Mouse (Mus musculus): ENCODE data around the gene Fbxo36. TPM values are rescaled to one million over a fixed set of nuclear protein-coding genes. Genes with fewer than 3 reads are reported as not detected.

Gene Fbxo36
- polyA plus RNA-seq, 1 experiment from 2014 or later: 9.4 TPM

DNA sequence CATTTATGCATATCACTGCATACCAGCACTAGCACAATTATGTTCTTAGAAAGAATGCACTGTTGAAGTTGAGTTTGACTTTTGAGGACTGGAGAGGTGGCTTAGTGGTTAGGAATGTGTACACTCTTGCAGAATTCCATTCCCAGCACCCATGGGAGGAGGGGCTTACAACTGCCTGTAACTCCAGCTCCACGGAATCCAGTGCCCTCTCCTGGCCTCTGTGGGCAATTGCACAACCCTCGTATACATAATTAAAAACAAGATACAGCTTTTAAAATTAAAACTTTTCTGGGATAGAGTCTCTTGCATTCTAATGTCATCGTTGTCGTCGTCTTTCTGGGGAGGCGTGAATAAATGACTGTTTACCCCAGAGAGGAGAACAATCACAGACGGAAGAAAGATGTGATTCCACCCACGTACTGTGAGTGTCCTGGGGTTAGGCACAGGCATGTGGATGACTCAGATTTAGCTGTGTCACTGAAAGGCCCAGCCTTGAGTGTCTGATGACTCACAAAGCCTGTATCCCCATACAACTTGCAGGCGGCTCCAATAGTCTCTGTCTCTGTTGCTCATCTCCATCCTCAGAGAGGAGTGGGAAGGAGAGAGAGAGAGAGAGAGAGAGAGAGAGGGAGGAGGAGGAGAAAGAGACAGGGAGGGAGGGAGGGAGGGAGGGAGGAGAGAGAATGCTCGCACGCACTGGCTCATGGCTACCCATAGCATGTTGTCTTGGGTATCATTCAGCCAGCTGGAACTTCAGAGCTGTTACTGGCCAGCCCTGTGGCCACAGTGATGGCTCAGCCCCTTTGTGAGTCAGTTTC is 41.8 kb downstream of the Fbxo36 start:
- Histone ChIP-seq H3K27me3 (ENCODE audit: insufficient read depth, low read length) (no peaks in the 10 kb centered on the region), H3K9ac (no peak overlapping the region), H3K9me3 (ENCODE audit: low read depth, low read length) (no peaks in the 10 kb centered on the region), H3K4me1 (ENCODE audit: insufficient read depth) (no peaks in the 10 kb centered on the region), H3K27ac (ENCODE audit: low read depth) (no peak overlapping the region), H3K36me3 (ENCODE audit: insufficient read depth) (no peaks in the 10 kb centered on the region), H3K4me2 (no peak overlapping the region), H3K4me3 (ENCODE audit: low read depth, low read length) (no peak overlapping the region)
- DNase-seq (no peak), ATAC-seq (ENCODE audit: insufficient read depth) (no peak)
- TF ChIP-seq CTCF (IDR thresholded peaks at IDR 0.05; ENCODE audit: low read depth): 0 out of 2 replicates have a peak, but pooled peaks have one; percentile 5
- 72% methylated on average over 11 of the region's 11 CpGs for WGBS

DNA sequence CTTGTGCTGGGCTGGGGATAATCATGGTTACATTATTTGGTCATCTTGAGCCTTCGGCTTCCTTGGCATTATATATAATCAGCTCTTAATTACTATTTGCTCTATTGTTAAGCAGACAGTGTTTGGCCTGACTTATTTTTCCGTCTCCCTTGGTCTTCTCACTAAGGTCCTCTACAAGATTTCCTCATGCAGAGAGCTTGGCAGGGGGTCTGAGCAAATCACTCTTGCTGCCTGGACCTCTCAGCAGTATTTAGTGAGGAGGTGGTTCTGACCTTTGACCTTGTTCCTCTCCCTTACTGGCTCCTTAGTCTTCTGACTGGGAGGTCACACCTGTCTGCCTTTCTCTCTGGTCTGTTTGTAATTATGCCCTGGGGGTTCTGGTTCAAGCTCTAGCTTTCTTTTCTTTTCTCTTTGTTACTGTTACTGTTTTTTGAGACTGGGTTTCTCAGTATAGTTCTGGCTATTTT is 42.5 kb downstream of the Fbxo36 start:
- Histone ChIP-seq H3K4me1 (ENCODE audit: insufficient read depth) (no peaks in the 10 kb centered on the region), H3K27ac (ENCODE audit: low read depth) (no peak overlapping the region), H3K27me3 (ENCODE audit: insufficient read depth, low read length) (no peaks in the 10 kb centered on the region), H3K4me3 (ENCODE audit: low read depth, low read length) (no peak overlapping the region), H3K36me3 (ENCODE audit: insufficient read depth) (no peaks in the 10 kb centered on the region), H3K9me3 (ENCODE audit: low read depth, low read length) (no peaks in the 10 kb centered on the region), H3K4me2 (no peak overlapping the region), H3K9ac (no peak overlapping the region)
- ATAC-seq (ENCODE audit: insufficient read depth) (no peak), DNase-seq (no peak)
- TF ChIP-seq CTCF (IDR thresholded peaks at IDR 0.05; ENCODE audit: low read depth): no peak
- 71% methylated on average over 2 of the region's 2 CpGs for WGBS

DNA sequence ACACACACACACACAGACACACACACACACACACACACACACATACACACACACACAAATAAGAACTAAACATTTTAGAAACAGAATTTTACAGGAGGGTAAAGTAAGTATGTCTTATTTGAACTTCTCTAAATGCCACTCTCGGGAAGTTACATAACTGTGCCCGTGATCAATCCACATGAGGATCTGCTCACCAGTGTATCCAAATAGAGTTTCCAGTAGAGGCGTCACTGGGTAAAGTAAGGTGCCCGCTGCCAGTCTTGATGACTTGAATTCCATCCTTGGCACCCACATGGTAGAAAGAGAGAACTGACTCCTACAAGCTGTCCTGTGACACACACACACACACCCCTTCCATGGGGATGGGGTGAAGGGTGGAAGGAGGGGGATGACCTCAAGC is 43.3 kb downstream of the Fbxo36 start:
- no peaks in the 10 kb centered on the region for H3K4me1 ChIP-seq (ENCODE audit: insufficient read depth)
- TF ChIP-seq CTCF (IDR thresholded peaks at IDR 0.05; ENCODE audit: low read depth): no peak
- no peaks in the 10 kb centered on the region for H3K36me3 ChIP-seq (ENCODE audit: insufficient read depth)
- no peak overlapping the region for H3K27ac ChIP-seq (ENCODE audit: low read depth)
- H3K4me3 ChIP-seq (ENCODE audit: low read depth, low read length): no peak overlapping the region
- no peaks in the 10 kb centered on the region for H3K27me3 ChIP-seq (ENCODE audit: insufficient read depth, low read length)
- H3K9ac ChIP-seq: no peak overlapping the region
- no peak for DNase-seq
- H3K4me2 ChIP-seq: no peak overlapping the region
- WGBS: 84% methylated on average over 4 of the region's 4 CpGs
- no peak for ATAC-seq (ENCODE audit: insufficient read depth)
- no peaks in the 10 kb centered on the region for H3K9me3 ChIP-seq (ENCODE audit: low read depth, low read length)

DNA sequence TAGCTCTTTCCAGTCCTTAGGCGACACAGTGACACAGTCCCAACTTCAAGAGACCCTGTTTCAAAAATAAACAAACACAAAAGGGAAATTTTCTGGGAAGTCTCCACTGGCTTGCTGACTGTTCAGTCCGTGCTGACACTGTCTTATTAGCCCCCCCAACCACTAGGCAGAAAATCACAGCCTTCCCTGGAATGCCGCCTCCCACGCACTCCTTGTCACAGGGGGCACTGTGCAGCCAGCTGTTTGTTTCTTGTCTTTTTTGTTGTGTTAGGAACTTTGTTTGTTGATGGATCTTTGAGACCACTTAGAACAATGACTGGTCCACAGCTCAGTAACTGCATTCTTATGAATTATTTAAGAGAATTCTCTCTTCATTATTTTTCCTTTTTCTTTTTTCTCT is 44.2 kb downstream of the Fbxo36 start:
- H3K4me3 ChIP-seq (ENCODE audit: low read depth, low read length): no peak overlapping the region
- TF ChIP-seq CTCF (IDR thresholded peaks at IDR 0.05; ENCODE audit: low read depth): no peak
- H3K27ac ChIP-seq (ENCODE audit: low read depth): no peak overlapping the region
- DNase-seq: no peak
- WGBS: 61% methylated on average over 4 of the region's 4 CpGs
- H3K27me3 ChIP-seq (ENCODE audit: insufficient read depth, low read length): no peaks in the 10 kb centered on the region
- no peaks in the 10 kb centered on the region for H3K9me3 ChIP-seq (ENCODE audit: low read depth, low read length)
- ATAC-seq (ENCODE audit: insufficient read depth): no peak
- H3K4me2 ChIP-seq: no peak overlapping the region
- H3K9ac ChIP-seq: no peak overlapping the region
- H3K4me1 ChIP-seq (ENCODE audit: insufficient read depth): no peaks in the 10 kb centered on the region
- no peaks in the 10 kb centered on the region for H3K36me3 ChIP-seq (ENCODE audit: insufficient read depth)

DNA sequence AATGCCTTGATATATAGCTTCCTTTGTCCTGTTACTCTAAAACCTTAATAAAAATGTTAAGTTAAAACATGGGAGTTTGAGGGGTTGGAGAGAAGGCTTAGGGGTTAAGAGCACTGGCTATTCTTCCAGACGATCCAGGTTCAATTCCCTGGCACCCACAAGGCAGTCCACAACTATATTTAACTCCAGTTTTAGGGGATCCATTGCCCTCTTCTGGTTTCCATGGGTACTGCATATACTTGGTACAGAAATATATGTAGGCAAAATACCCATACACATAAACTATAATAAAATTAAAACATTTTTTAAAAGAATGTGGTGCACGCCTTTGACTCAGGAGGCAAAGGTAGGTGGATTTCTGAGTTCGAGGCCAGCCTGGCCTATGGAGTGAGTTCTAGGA is 45.5 kb downstream of the Fbxo36 start:
- H3K4me3 ChIP-seq (ENCODE audit: low read depth, low read length): no peak overlapping the region
- DNase-seq (peak; percentile 44), ATAC-seq (ENCODE audit: insufficient read depth) (no peak)
- H3K27ac ChIP-seq (ENCODE audit: low read depth): no peak overlapping the region
- no peaks in the 10 kb centered on the region for H3K4me1 ChIP-seq (ENCODE audit: insufficient read depth)
- H3K9ac ChIP-seq: no peak overlapping the region
- H3K4me2 ChIP-seq: no peak overlapping the region
- TF ChIP-seq CTCF (IDR thresholded peaks at IDR 0.05; ENCODE audit: low read depth): peak; percentile 32
- no peaks in the 10 kb centered on the region for H3K27me3 ChIP-seq (ENCODE audit: insufficient read depth, low read length)
- no peaks in the 10 kb centered on the region for H3K36me3 ChIP-seq (ENCODE audit: insufficient read depth)
- WGBS: 82% methylated on average over 3 of the region's 3 CpGs
- H3K9me3 ChIP-seq (ENCODE audit: low read depth, low read length): no peaks in the 10 kb centered on the region

DNA sequence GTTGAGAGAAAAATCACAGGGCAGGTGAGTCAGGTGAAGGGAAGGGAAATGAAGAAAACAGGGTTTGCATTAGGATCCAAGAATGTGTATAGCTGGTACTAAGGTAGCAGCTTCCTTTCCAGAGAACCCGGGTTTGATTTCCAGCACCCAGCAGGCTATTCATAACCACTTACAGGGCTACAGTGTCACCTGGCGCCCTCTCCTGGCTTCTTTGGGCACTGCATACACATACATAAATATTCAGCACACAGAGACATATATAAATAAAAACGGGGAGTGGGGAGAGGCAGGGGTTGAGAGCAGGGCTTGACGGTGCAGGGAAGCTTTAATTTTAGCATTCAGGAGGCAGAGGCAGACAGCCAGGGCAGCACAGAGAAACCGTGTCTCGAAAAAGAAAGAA is 46.3 kb downstream of the Fbxo36 start:
- Histone ChIP-seq H3K4me2 (no peak overlapping the region), H3K36me3 (ENCODE audit: insufficient read depth) (no peaks in the 10 kb centered on the region), H3K27ac (ENCODE audit: low read depth) (no peak overlapping the region), H3K4me3 (ENCODE audit: low read depth, low read length) (no peak overlapping the region), H3K27me3 (ENCODE audit: insufficient read depth, low read length) (no peaks in the 10 kb centered on the region), H3K9me3 (ENCODE audit: low read depth, low read length) (no peaks in the 10 kb centered on the region), H3K9ac (no peak overlapping the region), H3K4me1 (ENCODE audit: insufficient read depth) (no peaks in the 10 kb centered on the region)
- ATAC-seq (ENCODE audit: insufficient read depth): no peak
- 85% methylated on average over 6 of the region's 6 CpGs for WGBS
- DNase-seq: no peak
- peak; percentile 14; the same call in 1 of the 2 replicates for TF ChIP-seq CTCF (IDR thresholded peaks at IDR 0.05; ENCODE audit: low read depth)

DNA sequence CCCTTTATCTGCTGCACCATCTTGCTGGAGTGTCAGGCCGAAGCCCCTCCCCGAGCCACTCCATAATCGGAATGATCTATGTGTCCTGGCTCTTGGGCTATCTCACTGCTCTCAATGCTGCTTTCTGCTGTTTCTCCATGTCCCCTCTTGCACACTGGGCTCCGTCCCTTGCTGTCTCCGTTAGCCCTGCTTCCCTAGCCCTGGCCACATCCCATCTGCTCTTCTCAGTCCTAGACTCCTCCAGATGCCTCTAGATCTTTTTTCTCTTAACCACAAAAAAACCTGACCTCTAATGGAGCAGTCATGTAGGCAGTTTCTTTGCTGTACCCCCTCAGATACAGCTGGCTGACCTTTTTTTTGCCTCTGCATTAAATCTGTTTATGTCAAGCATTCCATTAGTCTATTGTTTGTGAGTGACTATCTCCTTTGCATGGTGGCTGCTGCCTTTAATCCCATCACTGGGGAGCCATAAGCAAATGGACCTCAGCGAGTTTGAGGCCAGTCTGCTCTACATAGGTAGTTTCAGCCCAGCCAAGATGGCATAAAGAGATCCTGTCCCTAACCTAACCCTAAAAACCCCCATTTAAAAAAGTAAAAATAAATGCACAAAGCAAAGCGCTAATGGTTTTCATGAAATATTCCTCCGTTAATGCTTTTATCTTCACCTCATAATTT is 49.8 kb downstream of the Fbxo36 start:
- ATAC-seq (ENCODE audit: insufficient read depth) (no peak), DNase-seq (no peak)
- no peaks in the 10 kb centered on the region for H3K4me1 ChIP-seq (ENCODE audit: insufficient read depth)
- H3K27me3 ChIP-seq (ENCODE audit: insufficient read depth, low read length): no peaks in the 10 kb centered on the region
- H3K36me3 ChIP-seq (ENCODE audit: insufficient read depth): no peaks in the 10 kb centered on the region
- no peak overlapping the region for H3K4me3 ChIP-seq (ENCODE audit: low read depth, low read length)
- 56% methylated on average over 8 of the region's 8 CpGs for WGBS
- H3K4me2 ChIP-seq: no peak overlapping the region
- H3K9me3 ChIP-seq (ENCODE audit: low read depth, low read length): no peaks in the 10 kb centered on the region
- H3K9ac ChIP-seq: no peak overlapping the region
- H3K27ac ChIP-seq (ENCODE audit: low read depth): no peak overlapping the region
- TF ChIP-seq CTCF (IDR thresholded peaks at IDR 0.05; ENCODE audit: low read depth): no peak

All from lung, embryonic 14.5 days (tissue).